Mouse (Mus musculus) myocyte (in vitro differentiated cells): ENCODE measurements around the gene Fam193a. TPM values are rescaled to one million over a fixed set of nuclear protein-coding genes. Genes with fewer than 3 reads are reported as not detected.

Source experiments
- H3K27me3 ChIP-seq: one replicate; pipeline ENCODE4 v1.6.1; 2011; ENCODE audit not compliant: control insufficient read depth, insufficient read depth, insufficient read length
- H3K36me3 ChIP-seq: one replicate; pipeline ENCODE4 v1.6.1; 2011; ENCODE audit not compliant: control insufficient read depth, insufficient read depth
- H3K4me2 ChIP-seq: one replicate; pipeline ENCODE4 v1.6.1; 2011; ENCODE audit warnings: low read depth, control low read depth
- H3K4me3 ChIP-seq: one replicate; pipeline ENCODE4 v1.5.1; 2011; ENCODE audit warnings: mild to moderate bottlenecking, control low read depth, moderate library complexity
- H3K79me2 ChIP-seq: one replicate; pipeline ENCODE4 v1.6.1; 2011; ENCODE audit not compliant: control insufficient read depth, insufficient read depth
- H3ac ChIP-seq: one replicate; pipeline ENCODE4 v1.6.1; 2011; ENCODE audit not compliant: control insufficient read depth, insufficient read length
- CEBPB ChIP-seq: IDR thresholded peaks from 2 replicates; pipeline ENCODE4 v1.6.1; 2011; ENCODE audit warnings: mild to moderate bottlenecking, moderate library complexity; ENCODE audit not compliant: poor library complexity, insufficient read depth, severe bottlenecking
- E2F4 ChIP-seq: IDR thresholded peaks from one replicate; pipeline ENCODE4 v1.6.1; 2011; ENCODE audit warnings: mild to moderate bottlenecking, control low read depth, moderate library complexity; ENCODE audit not compliant: insufficient read depth
- MAX ChIP-seq: IDR thresholded peaks from one replicate; pipeline ENCODE4 v1.6.1; 2011; ENCODE audit warnings: low read depth, mild to moderate bottlenecking, control low read depth
- MYOD1 ChIP-seq, 3 experiments: IDR thresholded peaks; one replicate each; pipeline ENCODE4 v1.6.1; 2011; ENCODE audit warnings: control low read depth in 2 of 3, low read depth in 2 of 3, mild to moderate bottlenecking in 2 of 3, moderate library complexity in 1 of 3; ENCODE audit not compliant: insufficient read length in 2 of 3, control insufficient read depth in 1 of 3
- MYOG ChIP-seq, 3 experiments: IDR thresholded peaks; one replicate each; pipeline ENCODE4 v1.6.1; 2011; ENCODE audit warnings: control low read depth in 2 of 3, low read depth in 2 of 3, mild to moderate bottlenecking in 2 of 3; ENCODE audit not compliant: insufficient read length in 2 of 3, control insufficient read depth in 1 of 3, insufficient read depth in 1 of 3
- POLR2A ChIP-seq: IDR thresholded peaks from one replicate; pipeline ENCODE4 v1.6.1; 2011; ENCODE audit warnings: low read depth, mild to moderate bottlenecking, control low read depth, moderate library complexity; ENCODE audit not compliant: insufficient read length
- POLR2AphosphoS2 ChIP-seq: IDR thresholded peaks from one replicate; pipeline ENCODE4 v1.6.1; 2011; ENCODE audit warnings: low read depth, control low read depth; ENCODE audit not compliant: insufficient read length
- REST ChIP-seq: IDR thresholded peaks from one replicate; pipeline ENCODE4 v1.6.1; 2011; ENCODE audit warnings: mild to moderate bottlenecking, control low read depth, moderate library complexity; ENCODE audit not compliant: insufficient read depth, insufficient read length
- SRF ChIP-seq: IDR thresholded peaks from one replicate; pipeline ENCODE4 v1.6.1; 2011; ENCODE audit warnings: low read depth; ENCODE audit not compliant: control insufficient read depth, insufficient read length
- TCF12 ChIP-seq: IDR thresholded peaks from one replicate; pipeline ENCODE4 v1.6.1; 2011; ENCODE audit warnings: mild to moderate bottlenecking, control low read depth; ENCODE audit not compliant: poor library complexity, insufficient read depth, severe bottlenecking
- TCF3 ChIP-seq: IDR thresholded peaks from one replicate; pipeline ENCODE4 v1.6.1; 2011; ENCODE audit warnings: low read depth, control low read depth; ENCODE audit not compliant: insufficient read length
- USF1 ChIP-seq: IDR thresholded peaks from one replicate; pipeline ENCODE4 v1.6.1; 2011; ENCODE audit warnings: low read depth, mild to moderate bottlenecking, control low read depth, moderate library complexity
- polyA plus RNA-seq: library from polyadenylated mRNA; unstranded; fragments of >200 nt; fragmentation: generic; extraction: Trizol; gene quantifications from one replicate; pipeline ENCODE4 v1.2.1, GENCODE M21; 2012; ENCODE audit warnings: missing spikeins

Gene Fam193a
- polyA plus RNA-seq, 1 experiment, result 12.7 TPM

DNA sequence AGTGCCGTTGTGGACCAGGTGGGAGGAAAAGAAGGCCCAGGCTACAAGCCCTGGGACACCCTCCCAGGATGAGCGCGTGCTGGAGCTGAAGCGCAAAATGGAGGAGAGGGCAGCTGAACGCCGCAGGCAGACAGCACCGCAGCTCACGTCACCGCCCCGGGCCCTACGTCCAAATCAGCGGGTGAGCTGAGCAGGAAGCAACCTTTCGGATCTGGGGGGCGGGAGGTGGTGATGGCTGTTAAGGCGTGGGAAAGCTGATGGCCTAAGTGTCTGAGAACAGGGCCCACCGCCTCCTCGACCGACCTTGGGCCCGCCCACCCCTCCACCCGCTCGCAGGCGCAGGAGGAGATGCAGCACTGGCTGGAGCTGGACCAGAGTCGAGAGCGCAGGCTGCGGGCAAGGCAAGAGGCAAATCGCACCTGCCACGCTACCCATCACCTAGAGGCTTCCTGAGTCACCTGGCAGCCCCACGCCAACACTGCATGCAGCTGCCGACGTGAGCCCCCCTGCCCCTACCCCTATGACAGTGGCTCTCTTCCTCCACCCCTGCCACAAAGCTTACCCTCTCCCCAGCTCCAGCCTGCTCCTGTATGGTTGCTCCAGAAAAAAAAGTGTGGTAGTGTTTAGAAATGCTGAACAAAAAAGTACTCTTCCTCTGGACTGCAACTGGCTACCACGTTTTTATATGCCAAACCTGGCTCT is 42.7 kb upstream of the Fam193a start:
- Histone ChIP-seq H3ac (no peak overlapping the region), H3K79me2 (no peaks in the 10 kb centered on the region), H3K36me3 (no peaks in the 10 kb centered on the region), H3K4me3 (no peak overlapping the region), H3K4me2 (peak overlapping the region; percentile 33), H3K27me3 (no peaks in the 10 kb centered on the region)
- TF ChIP-seq MYOD1 (IDR thresholded peaks at IDR 0.05; ENCODE audit: control insufficient read depth in 1 of 3, insufficient read length in 2 of 3, low read depth in 2 of 3) (no peak), REST (no peak), POLR2AphosphoS2 (no peak)

DNA sequence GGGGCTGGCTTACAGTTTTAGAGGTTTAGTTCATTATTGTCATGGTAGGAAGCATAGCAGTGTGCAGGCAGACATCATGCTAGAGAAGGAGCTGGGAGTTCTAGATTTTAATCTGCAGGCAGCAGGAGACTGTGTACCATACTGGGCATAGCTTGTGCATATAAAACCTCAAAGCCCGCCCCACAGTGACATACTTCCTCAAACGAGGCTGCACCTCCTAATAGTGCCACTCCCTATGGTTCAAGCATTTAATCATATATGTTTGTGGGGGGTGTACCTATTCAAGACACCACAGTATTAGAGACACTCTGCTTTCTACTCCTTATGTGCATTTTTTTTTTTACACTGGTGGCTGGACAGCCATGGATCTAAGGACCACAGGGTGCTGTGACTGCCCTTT is 39.6 kb upstream of the Fam193a start:
- Histone ChIP-seq H3K4me3 (no peak overlapping the region), H3ac (no peak overlapping the region), H3K4me2 (no peak overlapping the region), H3K79me2 (no peaks in the 10 kb centered on the region), H3K27me3 (no peaks in the 10 kb centered on the region), H3K36me3 (no peaks in the 10 kb centered on the region)
- TF ChIP-seq CEBPB, result no peak
- no peak for TF ChIP-seq MYOD1 (IDR thresholded peaks at IDR 0.05; ENCODE audit: control insufficient read depth in 1 of 3, insufficient read length in 2 of 3, low read depth in 2 of 3)
- TF ChIP-seq MYOG (IDR thresholded peaks at IDR 0.05; ENCODE audit: control insufficient read depth in 1 of 3, insufficient read depth in 1 of 3, insufficient read length in 2 of 3, low read depth in 2 of 3), result no peak
- TF ChIP-seq POLR2A, result no peak
- no peak for TF ChIP-seq SRF
- no peak for TF ChIP-seq E2F4
- TF ChIP-seq MAX, result no peak
- TF ChIP-seq USF1, result no peak

DNA sequence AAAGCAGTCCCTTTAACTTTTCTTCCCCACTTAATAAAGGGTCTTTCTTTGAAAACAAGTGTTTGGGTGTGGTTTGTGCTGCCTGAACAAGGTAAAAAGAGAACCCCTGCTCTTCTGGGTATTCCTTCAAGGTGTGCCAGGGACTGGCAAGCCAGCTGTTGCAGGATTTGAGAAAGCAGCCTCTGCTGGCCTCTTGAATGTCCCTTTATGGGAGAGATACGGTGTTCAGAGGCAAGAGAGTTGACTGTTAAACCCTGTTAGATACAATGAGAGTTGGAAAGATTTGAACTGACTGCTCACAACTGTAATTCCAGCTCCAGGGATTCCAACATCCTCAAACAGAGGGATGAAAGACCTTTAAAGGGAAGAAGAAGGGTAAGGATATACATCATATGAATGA is 35.7 kb upstream of the Fam193a start:
- H3K79me2 ChIP-seq, result peaks cover 27% of the 10 kb centered on the region
- H3K4me2 ChIP-seq, result no peak overlapping the region
- TF ChIP-seq USF1, result no peak
- no peak for TF ChIP-seq TCF3
- no peak for TF ChIP-seq POLR2A
- TF ChIP-seq SRF, result no peak
- no peak for TF ChIP-seq POLR2AphosphoS2
- TF ChIP-seq REST, result no peak
- TF ChIP-seq MYOD1 (IDR thresholded peaks at IDR 0.05; ENCODE audit: control insufficient read depth in 1 of 3, insufficient read length in 2 of 3, low read depth in 2 of 3), result no peak
- no peak for TF ChIP-seq E2F4
- no peak for TF ChIP-seq MYOG (IDR thresholded peaks at IDR 0.05; ENCODE audit: control insufficient read depth in 1 of 3, insufficient read depth in 1 of 3, insufficient read length in 2 of 3, low read depth in 2 of 3)
- H3ac ChIP-seq, result no peak overlapping the region
- no peak overlapping the region for H3K4me3 ChIP-seq
- no peaks in the 10 kb centered on the region for H3K27me3 ChIP-seq
- H3K36me3 ChIP-seq, result no peaks in the 10 kb centered on the region

DNA sequence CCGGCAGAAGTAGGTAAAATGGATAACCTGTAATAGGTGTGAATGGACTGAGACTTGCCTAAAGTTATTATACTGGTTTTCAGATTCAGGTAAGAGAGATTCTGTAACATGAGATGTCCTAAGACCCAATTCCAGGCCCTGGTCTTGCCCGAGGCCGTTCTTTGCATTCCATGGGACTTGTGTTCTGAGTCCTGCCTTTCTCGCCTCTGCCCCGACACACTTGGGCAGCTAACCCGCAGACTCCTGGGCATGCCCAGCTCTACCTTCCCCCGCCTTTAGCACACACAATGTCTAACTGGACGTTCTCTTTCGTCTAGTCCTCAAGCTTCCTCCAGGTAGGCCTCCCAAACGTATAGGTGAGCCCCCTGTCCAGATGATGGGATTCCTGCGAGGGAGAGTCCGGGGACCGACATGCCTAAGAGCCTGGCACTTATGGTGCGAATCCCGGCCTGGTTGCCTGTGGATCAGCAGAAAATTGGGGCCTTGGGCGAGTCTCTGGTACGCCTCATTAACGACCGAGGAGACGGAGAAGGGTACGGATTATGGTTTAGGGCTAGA is 34.1 kb upstream of the Fam193a start:
- no peak for TF ChIP-seq SRF
- TF ChIP-seq REST, result no peak
- no peak for TF ChIP-seq MYOD1 (IDR thresholded peaks at IDR 0.05; ENCODE audit: control insufficient read depth in 1 of 3, insufficient read length in 2 of 3, low read depth in 2 of 3)
- TF ChIP-seq CEBPB, result no peak
- no peak for TF ChIP-seq TCF3
- TF ChIP-seq POLR2A, result no peak
- TF ChIP-seq MYOG (IDR thresholded peaks at IDR 0.05; ENCODE audit: control insufficient read depth in 1 of 3, insufficient read depth in 1 of 3, insufficient read length in 2 of 3, low read depth in 2 of 3), result no peak
- no peak for TF ChIP-seq TCF12
- TF ChIP-seq E2F4, result no peak
- TF ChIP-seq USF1, result no peak
- TF ChIP-seq MAX, result no peak
- no peak for TF ChIP-seq POLR2AphosphoS2
- peak overlapping the region; percentile 92 for H3K4me2 ChIP-seq
- peaks cover 42% of the 10 kb centered on the region for H3K79me2 ChIP-seq
- H3K27me3 ChIP-seq, result no peaks in the 10 kb centered on the region
- peak overlapping the region; percentile 97 for H3K4me3 ChIP-seq
- no peaks in the 10 kb centered on the region for H3K36me3 ChIP-seq
- peak overlapping the region; percentile 82 for H3ac ChIP-seq

DNA sequence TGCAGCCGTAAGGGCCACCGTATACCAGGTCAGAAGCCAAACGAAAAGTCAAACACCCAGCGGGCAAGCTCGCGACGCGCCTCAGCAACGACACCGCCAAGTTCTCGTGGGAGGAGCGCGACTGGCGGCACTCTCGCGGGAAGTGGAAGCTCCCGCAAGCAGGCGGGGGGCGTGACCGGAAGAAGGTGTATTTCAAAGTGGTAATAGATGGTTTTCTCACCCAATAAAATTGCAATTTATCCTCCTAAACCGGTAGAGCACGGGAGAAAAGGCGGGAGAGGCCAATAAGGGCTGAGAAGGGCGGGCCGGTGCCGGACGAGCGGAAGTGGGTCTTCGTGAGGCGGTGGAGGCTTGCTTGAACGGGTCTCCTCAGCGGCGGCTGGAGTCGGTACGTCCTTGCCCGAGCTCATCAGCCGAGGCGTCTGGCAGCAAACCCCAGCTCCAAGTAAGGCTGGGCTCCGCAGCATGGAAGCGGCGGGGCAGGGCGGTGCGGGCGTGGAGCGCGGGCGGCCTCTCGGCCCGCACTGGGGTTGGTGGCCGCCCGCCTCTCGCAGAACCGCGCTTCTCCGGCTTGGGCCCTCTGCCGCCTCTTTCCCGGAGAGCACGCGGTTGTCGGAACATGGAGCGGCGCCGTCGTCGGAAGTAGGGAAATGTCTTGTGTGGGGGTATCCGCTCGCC is 33.5 kb upstream of the Fam193a start, which contains the start of gene Rnf4:
Gene Rnf4 (plus strand): TSS at position 193 of the 678 bp plus-strand sequence.
- no peaks in the 10 kb centered on the region for H3K36me3 ChIP-seq
- peak within 1 kb of the TSS; percentile 92 for H3K4me2 ChIP-seq
- H3K79me2 ChIP-seq, result peaks cover 48% of the 10 kb centered on the region
- H3K4me3 ChIP-seq, result peak within 1 kb of the TSS; percentile 97
- TF ChIP-seq USF1 (no peak), CEBPB (no peak), REST (peak; percentile 56), POLR2AphosphoS2 (peak; percentile 91), POLR2A (peak; percentile 88)
- no peaks in the 10 kb centered on the region for H3K27me3 ChIP-seq
- H3ac ChIP-seq, result peak within 1 kb of the TSS; percentile 82
